Mouse (Mus musculus): ENCODE results near the gene Metap1.
"Not testable (repeated sequence)": the region's sequence is repeated elsewhere in the genome, so short reads cannot be mapped to it uniquely, and the experiment has no call there.

The Metap1 gene

GRCm38 (mm10) chr3:138499854-138500740, 10.8 kb upstream of the Metap1 start:
- peak; percentile 21 for DNase-seq (ENCODE audit: low spot score)

- no peak for DNase-seq (ENCODE audit: low spot score)
These were observed 9.4 kb upstream of the Metap1 start for GRCm38 (mm10) chr3:138498731-138499130.

- no peak for DNase-seq (ENCODE audit: low spot score)
These were observed 6.1 kb upstream of the Metap1 start for GRCm38 (mm10) chr3:138495166-138496145.

- DNase-seq (ENCODE audit: low spot score) = no peak
These were observed 5.2 kb upstream of the Metap1 start for GRCm38 (mm10) chr3:138494565-138494964.

GRCm38 (mm10) chr3:138493668-138494067, 4.4 kb upstream of the Metap1 start:
- no peak for DNase-seq (ENCODE audit: low spot score)

GRCm38 (mm10) chr3:138490034-138490337, 671 bp upstream of the Metap1 start:
- no peak for DNase-seq (ENCODE audit: low spot score)

- DNase-seq (ENCODE audit: low spot score) = no peak
These were observed 560 bp downstream of the Metap1 start for GRCm38 (mm10) chr3:138488584-138489326.

- no peak for DNase-seq (ENCODE audit: low spot score)
These were observed 6.1 kb downstream of the Metap1 start for GRCm38 (mm10) chr3:138483240-138483639.

- no peak for DNase-seq (ENCODE audit: low spot score)
These were observed 7.6 kb downstream of the Metap1 start for GRCm38 (mm10) chr3:138481526-138482284.

- DNase-seq (ENCODE audit: low spot score) = no peak
These were observed 9.8 kb downstream of the Metap1 start for GRCm38 (mm10) chr3:138479489-138479888.

GRCm38 (mm10) chr3:138471066-138471465, 18.2 kb downstream of the Metap1 start:
- DNase-seq (ENCODE audit: low spot score) = no peak

- DNase-seq (ENCODE audit: low spot score) = not testable (repeated sequence)
These were observed 22.7 kb downstream of the Metap1 start for GRCm38 (mm10) chr3:138466656-138467055.

- no peak for DNase-seq (ENCODE audit: low spot score)
These were observed 24.7 kb downstream of the Metap1 start for GRCm38 (mm10) chr3:138464573-138465147.

- DNase-seq (ENCODE audit: low spot score) = peak; percentile 22
These were observed 25.5 kb downstream of the Metap1 start for GRCm38 (mm10) chr3:138463807-138464206.

- no peak for DNase-seq (ENCODE audit: low spot score)
These were observed 26.2 kb downstream of the Metap1 start for GRCm38 (mm10) chr3:138463137-138463536.

- DNase-seq (ENCODE audit: low spot score) = no peak
These were observed 27.5 kb downstream of the Metap1 start for GRCm38 (mm10) chr3:138461832-138462231.

- no peak for DNase-seq (ENCODE audit: low spot score)
These were observed 29.1 kb downstream of the Metap1 start for GRCm38 (mm10) chr3:138460260-138460659.

- no peak for DNase-seq (ENCODE audit: low spot score)
These were observed 30.9 kb downstream of the Metap1 start for GRCm38 (mm10) chr3:138458441-138458840.

GRCm38 (mm10) chr3:138454711-138455435, 34.4 kb downstream of the Metap1 start:
- DNase-seq (ENCODE audit: low spot score) = no peak

GRCm38 (mm10) chr3:138454234-138454633, 35.1 kb downstream of the Metap1 start:
- no peak for DNase-seq (ENCODE audit: low spot score)

Data from yolk sac, embryonic 10.5 days (tissue).